Mouse (Mus musculus) neural tube, embryonic 13.5 days (tissue): ENCODE data around the gene Piga. TPM values are rescaled to one million over a fixed set of nuclear protein-coding genes. Genes with fewer than 3 reads are reported as not detected.

Experiments used
- polyA plus RNA-seq: library from polyadenylated mRNA; unstranded; fragments of >200 nt; fragmentation: Nextera tagmentation; extraction: Ambion mirVana; gene quantifications from 2 replicates; pipeline ENCODE4 v1.2.1, GENCODE M21; 2015

Piga gene
- polyA plus RNA-seq, 1 experiment from 2014 or later: 7.9 TPM

Other genes with a start within 250 kb of the Piga start
- 0.12 and 0.31 TPM in 2 replicates for gene Bmx, start 161.6 kb upstream of the Piga start, polyA plus RNA-seq
- 3.2 and 3.7 TPM in 2 replicates for gene Pir, start 150.4 kb upstream of the Piga start, polyA plus RNA-seq
- 0.99 and 1.5 TPM in 2 replicates for gene Vegfd, start 46.4 kb upstream of the Piga start, polyA plus RNA-seq
- not detected in 2 replicates for gene Asb11, start 17.2 kb downstream of the Piga start, polyA plus RNA-seq
- not detected in 2 replicates for gene Asb9, start 86.5 kb downstream of the Piga start, polyA plus RNA-seq